In genomic region chr16:95809127-95809876, GRCm38 (mm10) we compare ENCODE assay signal across 1 mouse cellular context.
TF ChIP-seq lines count a peak whose summit lies in the region.

No protein-coding gene starts in this region.

TF ChIP-seq in CH12.LX, 34 proteins besides CTCF, POLR2A, EP300 and RAD21 (continued from another document):
- 0 out of 2 replicates have a peak, but pooled peaks have one; percentile 42 for TF ChIP-seq TCF12 (IDR thresholded peaks at IDR 0.05; ENCODE audit: low read depth, low read length)
- no peak for TF ChIP-seq UBTF (IDR thresholded peaks at IDR 0.05; ENCODE audit: low read depth, low read length)
- 0 out of 2 replicates have a peak, but pooled peaks have one; percentile 45 for TF ChIP-seq RCOR1 (conservative IDR thresholded peaks at IDR 0.05; ENCODE audit: low read depth, low read length)
- no peak for TF ChIP-seq NRF1 (IDR thresholded peaks at IDR 0.05; ENCODE audit: low read depth, low read length)
- peak; percentile 61 for TF ChIP-seq SIN3A (IDR thresholded peaks at IDR 0.05; ENCODE audit: low read length)
- peak; percentile 92 for TF ChIP-seq BHLHE40 (IDR thresholded peaks at IDR 0.05; ENCODE audit: low read depth, low read length)
